Mouse (Mus musculus): ENCODE results near the gene Olfr120.
"Not testable (repeated sequence)": the region's sequence is repeated elsewhere in the genome, so short reads cannot be mapped to it uniquely, and the experiment has no call there.

The Olfr120 gene

GRCm38 (mm10) chr17:37721508-37721907, at the start of gene Olfr120:
TSS of gene Olfr120 (plus strand) at chr17:37721808.
- DNase-seq (ENCODE audit: low read depth), result no peak

- DNase-seq (ENCODE audit: low read depth), result not testable (repeated sequence)
Measured at GRCm38 (mm10) chr17:37696264-37696663, 25.3 kb upstream of the Olfr120 start, which contains the start of gene Olfr119. TSS of gene Olfr119 (plus strand) at chr17:37696564.

GRCm38 (mm10) chr17:37738070-37738469, 16.5 kb downstream of the Olfr120 start:
- no peak for DNase-seq (ENCODE audit: low read depth)

GRCm38 (mm10) chr17:37768307-37768706, 46.7 kb downstream of the Olfr120 start, which contains the start of gene Olfr122:
TSS of gene Olfr122 (plus strand) at chr17:37768607.
- DNase-seq (ENCODE audit: low read depth), result no peak
